Mouse (Mus musculus) kidney, postnatal 10 days (tissue): ENCODE measurements around the gene Coil.
A peak's percentile ranks its signal among the peaks of the same experiment; 100 is the strongest.
"Not testable (repeated sequence)": the region's sequence is repeated elsewhere in the genome, so short reads cannot be mapped to it uniquely, and the experiment has no call there.

ENCODE experiments used
- DNase-seq: peaks from one replicate; pipeline ENCODE4 v3.0.0; 2021; ENCODE audit warnings: mixed read lengths

Gene Coil

DNA sequence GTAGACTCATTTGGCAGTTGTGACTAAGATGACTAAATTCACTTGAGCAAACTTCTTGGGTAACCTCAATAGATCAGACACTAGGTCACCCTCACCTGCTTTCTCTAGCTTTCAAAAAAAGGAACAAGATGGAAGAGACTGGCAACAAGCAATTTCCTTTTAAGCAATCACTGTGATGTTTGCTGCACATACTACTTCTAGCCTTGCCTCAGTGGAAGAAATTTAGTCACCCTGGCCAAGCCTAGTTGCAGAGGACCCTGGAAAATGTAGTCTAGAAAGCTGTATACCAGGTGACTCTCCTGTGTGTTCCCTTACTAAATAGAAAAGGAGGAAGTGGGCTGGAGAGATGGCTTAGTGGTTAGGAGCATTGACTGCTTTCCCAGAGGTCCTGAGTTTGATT lies 36.4 kb downstream of the Coil start:
- no peak for DNase-seq

GRCm38 (mm10) chr11:89007582-89007981 lies 37.5 kb downstream of the Coil start:
- no peak for DNase-seq

DNA sequence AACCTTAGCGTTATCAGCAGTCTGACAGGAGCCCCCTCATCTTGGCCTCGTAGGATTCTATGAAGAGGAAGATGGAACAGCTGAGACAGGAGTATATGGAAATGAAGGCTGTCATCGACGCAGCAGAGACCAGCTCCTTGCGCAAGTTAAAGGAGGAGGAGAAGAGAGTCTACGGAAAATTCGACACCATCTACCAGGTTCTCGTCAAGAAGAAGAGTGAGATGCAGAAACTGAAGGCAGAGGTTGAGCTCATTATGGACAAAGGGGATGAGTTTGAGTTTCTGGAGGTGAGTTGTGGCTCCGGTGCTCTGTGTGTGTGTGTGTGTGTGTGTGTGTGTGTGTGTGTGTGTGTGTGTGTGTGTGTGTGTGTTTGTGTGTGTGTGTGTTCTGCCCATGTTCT lies 39.0 kb downstream of the Coil start:
- no peak for DNase-seq

- no peak for DNase-seq
Observed at GRCm38 (mm10) chr11:89009496-89009895, 39.4 kb downstream of the Coil start.

DNA sequence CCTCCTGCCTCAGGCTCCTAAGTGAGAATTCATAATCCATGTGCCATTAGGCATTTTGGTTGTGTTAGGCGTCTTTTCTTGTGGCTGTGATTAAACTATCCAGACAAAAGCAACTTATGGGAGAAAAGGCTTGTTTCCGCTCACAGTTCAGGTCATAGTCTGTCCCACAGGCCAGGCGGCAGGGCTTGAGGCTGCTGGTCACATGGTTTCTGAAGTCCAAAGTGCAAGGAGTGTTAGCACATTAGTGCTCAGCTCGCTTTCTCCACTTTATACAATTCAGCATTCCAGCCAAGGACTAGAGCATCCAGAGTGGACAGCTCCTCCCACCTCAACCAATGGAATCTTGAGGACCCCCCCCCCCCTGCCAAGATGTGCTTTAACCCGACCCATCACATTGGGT lies 42.2 kb downstream of the Coil start:
- peak; percentile 9 for DNase-seq

DNA sequence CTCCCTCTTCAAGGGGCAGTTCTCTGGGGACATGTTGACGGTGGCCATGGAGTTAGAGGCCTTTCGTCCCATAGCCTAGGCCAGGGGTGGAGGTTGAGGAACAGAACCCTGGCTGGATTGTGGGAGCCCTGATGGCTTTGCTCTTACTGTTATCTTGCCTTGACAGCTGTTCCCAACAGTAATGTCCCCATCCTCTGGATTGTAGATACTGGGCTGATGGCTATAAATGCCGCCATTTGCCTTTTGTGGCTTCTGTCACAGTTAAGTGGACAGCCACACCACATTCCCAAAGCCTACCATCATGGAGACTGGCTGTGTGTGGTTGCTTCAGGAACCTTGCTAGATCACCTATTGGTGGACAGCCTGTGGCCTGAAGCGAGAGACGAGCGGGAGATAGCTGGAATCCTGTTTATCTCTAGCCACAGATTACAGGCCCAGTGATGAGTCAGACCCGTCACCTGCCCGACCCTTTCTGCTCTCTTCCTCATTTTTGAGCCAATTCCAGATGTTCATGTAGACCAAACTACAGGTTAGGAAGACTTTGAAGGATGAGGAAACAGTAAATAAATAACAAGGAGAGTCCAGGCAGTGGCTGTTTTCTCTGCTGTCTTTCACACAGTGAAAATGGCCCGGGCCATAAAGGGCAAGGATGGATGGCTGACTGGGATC lies 47.6 kb downstream of the Coil start:
- DNase-seq = no peak

DNA sequence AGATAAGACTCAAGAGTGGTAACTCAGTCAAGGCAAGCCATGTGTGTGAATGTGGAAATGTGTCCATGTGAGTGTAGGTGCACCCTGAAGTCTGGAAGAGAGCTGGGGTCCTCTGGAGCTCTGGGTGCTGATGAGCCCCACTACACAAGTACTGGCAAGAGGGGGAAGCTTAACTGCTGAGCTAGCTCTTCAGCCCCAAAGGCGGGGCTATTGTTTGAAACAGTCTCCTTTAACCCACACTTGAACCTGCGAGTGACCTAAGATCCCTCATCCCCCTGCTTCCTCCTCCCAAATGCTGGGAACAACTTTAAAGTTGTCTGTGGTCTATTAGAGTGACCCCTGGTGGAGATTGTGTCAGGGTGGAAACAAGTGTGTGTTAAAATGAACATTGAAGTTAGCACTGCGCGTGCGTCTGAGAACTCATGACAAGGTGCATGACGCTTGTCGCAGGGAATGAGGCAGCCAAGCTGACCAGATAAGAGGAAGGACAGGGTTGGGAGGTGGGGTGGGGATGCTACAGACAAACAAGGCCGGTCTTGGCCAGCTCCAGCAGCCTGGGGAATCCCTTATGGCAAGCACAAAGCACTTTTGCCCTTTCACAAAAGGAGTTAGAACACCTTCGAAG lies 50.7 kb downstream of the Coil start:
- DNase-seq = no peak

GRCm38 (mm10) chr11:89021687-89022086 lies 51.6 kb downstream of the Coil start:
- no peak for DNase-seq

GRCm38 (mm10) chr11:89022120-89022731 lies 52.2 kb downstream of the Coil start:
- DNase-seq = no peak

DNA sequence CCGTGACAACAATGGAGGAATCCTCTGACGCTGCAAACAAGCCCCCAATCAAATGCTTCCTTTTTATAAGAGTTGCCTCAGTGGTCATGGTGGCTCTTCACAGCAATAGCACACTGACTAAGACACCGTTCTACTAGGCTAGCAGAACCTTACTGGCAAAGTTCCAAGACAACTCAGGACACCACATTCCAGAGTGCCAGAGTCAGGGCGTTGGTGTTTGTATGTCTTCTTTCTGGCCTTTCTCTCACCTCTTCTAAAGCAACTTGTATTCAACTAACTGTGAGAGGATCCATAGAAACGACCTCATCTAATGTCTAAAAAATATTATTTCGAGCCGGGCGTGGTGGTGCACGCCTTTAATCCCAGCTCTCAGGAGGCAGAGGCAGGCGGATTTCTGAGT lies 53.4 kb downstream of the Coil start:
- DNase-seq = no peak

GRCm38 (mm10) chr11:89024181-89024881 lies 54.3 kb downstream of the Coil start:
- peak; percentile 94 for DNase-seq

- DNase-seq = peak; percentile 49
Observed at GRCm38 (mm10) chr11:89025603-89026002, 55.6 kb downstream of the Coil start.

GRCm38 (mm10) chr11:89026117-89026516 lies 56.1 kb downstream of the Coil start:
- no peak for DNase-seq

DNA sequence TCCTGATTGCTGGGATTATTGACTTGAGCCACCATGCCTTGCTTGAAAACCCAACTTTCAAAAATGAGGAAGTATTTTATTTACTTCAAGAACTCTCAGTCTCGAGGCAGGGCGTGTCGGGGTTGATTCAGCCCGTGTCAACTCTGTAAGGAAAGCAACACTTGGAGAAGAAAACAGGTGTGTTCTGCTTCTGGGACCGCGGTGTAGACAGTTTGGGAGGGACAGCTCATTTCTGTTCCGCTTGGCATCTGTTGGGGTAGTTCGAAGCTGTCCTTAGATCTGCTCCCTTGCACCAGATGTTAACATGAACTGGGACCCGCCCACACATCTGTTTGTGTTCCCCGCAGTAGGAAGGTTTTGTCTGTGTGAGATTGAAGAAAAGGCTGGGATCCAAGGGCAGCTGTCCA lies 57.9 kb downstream of the Coil start:
- no peak for DNase-seq

- DNase-seq = no peak
Observed at GRCm38 (mm10) chr11:89028871-89029405, 58.9 kb downstream of the Coil start.

DNA sequence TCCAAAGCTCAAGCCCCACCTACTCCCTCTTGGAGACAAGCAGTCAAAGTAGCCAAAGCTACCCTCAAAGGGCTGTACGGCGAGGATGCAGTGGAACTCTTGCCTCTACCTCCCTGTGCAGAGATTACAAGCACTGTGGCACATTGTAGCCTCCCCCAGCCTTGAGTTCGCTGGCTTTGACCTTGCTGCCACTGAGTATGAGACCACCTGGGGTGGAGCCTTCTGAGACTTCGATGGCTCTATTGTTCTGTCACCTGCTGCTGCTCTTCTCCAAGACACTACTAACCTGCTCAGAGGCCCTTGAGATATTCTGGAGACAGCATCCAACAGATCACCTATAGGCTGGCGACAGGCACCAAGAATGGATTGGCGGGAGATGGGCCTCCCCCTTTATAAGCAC lies 60.5 kb downstream of the Coil start:
- DNase-seq = no peak

- no peak for DNase-seq
Observed at GRCm38 (mm10) chr11:89031189-89031588, 61.1 kb downstream of the Coil start.

DNA sequence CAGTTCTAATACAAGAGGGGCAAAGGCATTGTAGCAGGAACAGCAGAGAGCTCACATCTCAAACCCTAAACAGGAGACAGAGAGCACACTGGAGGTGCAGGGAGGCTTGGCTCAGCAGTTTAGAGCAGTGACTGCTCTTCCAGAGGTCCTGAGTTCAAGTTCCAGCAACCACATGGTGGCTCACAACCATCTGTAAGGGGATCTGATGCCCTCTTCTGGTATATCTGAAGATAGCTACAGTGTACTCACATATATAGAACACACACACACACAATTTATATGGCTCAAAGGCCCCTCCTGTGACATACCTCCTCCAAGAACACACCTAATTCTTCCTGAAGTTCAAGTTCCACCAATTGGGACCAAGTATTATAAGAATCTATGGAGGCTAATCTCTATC lies 64.5 kb downstream of the Coil start:
- DNase-seq = no peak

DNA sequence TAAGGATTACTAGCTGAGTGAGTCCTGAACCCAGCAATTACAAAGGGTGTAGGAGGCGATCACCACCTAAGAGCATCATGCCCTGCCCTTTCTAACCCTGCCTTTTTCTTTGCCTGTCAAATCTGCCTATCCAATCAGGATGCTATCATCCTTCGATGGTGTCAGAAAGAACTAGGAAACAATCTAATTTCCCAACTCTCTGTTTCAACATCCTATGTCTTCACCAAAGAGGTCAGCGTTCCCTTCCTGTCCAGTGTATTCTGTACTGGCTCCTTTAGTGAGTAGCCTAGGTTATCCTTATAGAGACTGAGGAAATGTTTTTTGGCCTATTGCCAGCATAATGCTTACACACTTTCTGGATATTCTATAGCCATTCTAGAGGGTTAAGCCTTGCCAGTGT lies 65.5 kb downstream of the Coil start:
- DNase-seq = no peak

GRCm38 (mm10) chr11:89038496-89038895 lies 68.4 kb downstream of the Coil start:
- DNase-seq = no peak

DNA sequence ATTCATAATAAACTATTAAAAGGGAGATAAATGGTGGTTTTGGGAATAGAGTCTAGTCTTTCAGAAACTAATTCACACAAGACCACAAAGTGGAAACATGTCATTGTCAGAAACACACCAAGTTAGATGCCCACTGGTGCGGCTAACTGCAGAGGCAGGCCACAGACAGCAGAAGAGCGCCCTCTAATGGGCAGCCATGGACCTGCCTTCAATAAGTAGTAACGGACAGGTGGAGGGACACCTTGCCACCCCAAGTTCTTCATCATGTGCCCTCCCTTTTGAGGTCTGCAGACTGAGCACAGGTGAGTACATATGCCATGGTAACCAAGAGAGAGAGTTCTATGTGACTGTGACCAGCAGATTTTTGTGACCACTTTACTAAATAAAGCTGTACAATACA lies 69.3 kb downstream of the Coil start:
- peak; percentile 83 for DNase-seq

GRCm38 (mm10) chr11:89041073-89041472 lies 71.0 kb downstream of the Coil start:
- DNase-seq = not testable (repeated sequence)
